Mouse (Mus musculus) c-Kit-positive CD71-positive TER-119-positive erythroid progenitor cells, embryonic 14.5 days (primary cell): ENCODE measurements around the gene Hpgds.

Experiments used
- DNase-seq: peaks from one replicate; pipeline ENCODE4 v3.0.0-alpha.2; 2013; ENCODE audit warnings: low spot score

The Hpgds gene

DNA sequence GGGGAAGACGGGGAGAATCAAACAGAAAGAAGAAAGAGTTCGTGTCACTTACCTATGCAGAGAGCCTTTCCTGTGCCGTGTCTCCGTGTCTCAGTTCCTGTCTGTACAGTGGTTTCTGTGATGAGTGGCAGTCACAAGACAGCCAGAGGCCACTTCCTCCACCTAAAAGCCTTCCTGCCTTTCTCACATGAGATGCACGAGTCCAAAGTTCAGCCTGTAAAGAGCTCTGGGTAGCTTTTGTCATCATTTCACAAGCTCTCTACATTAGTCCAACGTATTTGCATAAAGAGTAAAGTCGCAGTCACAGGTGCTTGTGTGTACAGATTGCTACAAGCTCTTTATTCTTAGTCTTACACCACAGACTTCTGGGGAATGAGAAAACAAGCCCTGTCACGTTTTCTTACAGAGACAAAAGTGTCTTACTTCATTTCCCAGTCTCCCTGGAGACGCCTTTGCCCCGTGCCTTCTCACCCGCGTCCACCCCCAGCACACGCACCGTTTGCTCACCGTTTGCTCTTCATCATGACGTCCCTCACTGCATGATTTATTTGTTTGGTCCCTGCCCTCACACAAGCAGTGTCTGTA lies at the start of gene Hpgds:
TSS of gene Hpgds (minus strand) at position 288 of the 585 bp plus-strand sequence.
- no peak for DNase-seq

DNA sequence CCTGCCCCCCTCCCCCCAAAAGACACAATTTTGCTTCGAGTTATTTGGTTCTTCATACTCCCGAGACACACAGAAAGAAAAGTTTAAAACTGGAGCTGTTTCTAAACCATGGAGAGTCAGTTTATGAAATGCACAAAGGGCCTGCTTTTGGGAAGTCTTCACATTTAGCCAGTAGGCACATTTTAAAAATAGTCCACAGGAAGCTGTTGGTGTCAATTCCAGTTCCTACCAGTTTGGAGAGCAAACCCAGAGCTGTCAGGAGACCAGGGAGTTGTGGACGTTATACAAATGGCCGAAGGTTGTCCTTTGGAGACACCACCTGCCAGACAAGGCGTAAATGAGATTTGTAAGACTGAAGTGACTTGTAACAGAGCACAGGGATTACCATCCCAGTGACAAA lies 20.3 kb upstream of the Hpgds start:
- DNase-seq = no peak

DNA sequence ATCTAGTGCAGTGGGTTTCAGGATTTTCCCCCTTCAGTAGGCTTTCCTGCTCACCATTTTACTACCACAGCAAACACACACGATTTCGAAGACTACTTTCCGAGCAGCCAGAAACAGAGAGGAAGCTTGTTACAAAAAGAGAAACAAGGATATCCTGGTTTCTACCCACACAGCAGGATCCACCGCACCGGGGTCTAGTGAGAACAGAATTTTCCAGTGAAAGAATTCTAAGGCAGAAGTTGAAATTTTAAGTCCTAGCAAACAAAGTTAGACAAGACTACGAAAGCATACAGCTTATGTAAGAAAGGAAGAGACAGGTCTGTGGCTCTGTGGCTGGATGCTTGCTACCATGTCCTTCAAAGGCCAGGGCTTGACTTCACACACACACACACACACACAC lies 19.4 kb upstream of the Hpgds start:
- DNase-seq = no peak

DNA sequence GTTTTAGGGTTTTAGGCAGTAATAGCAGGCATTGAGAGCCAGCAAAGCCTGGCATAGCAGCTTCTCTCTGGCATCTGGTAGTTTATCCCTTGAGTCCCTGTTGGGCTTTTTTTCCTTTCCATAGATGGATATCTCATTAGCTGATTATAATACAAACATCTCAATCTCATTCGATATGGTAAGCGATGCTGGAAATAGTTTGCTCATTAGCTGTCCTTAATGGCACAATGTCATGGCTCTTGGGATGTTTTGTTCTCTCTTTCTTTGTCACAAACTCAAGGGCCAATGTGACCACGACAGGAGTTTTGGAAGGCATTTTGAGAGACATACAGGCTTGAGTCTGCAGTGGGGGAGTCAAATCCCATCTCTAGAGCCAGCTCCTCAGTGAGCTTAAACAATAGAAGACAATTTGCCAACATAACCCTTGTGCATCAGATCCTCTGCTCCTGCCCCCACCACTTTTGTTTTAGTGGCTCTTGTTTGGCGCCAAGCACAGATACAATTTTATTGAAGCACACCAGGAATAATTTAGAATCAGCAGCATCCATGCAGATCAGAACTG lies 14.8 kb upstream of the Hpgds start:
- no peak for DNase-seq

DNA sequence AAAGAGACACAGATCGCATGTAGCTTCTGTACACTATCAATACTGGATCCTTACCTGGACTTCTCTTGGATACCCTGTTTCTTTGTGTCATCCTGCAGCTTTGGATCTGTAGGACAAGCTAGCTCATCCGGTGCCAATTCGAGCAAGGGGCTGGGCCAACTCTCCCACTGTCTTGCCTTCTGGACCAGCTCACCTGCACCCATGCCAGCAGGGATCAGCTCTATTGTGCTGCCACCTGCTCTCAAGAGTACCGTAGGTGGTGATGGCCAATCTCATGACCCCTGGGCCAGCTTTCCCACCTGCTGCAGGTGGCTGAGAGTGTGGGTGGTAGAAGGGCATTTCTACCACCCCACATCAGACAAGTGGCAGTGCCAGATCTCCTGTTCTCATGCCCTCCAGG lies 12.3 kb upstream of the Hpgds start:
- no peak for DNase-seq

DNA sequence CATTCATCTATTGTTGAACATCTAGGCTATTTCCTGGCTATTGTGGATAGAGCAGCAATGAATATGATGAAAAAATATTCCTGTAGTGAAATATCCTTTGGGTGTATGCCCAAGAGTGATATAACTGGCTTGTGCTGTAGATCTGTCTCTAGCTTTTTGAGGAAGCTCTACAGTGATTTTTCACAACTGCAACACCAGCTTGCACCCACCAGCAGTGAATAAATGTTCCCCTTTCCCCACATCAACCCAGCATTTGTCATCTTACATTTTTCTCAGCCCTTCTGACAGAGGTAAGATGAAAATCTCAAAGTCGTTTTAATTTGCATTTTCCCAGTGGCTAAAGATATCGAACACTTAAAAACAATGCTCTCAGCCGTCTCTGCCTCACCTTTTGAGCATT lies 8.9 kb upstream of the Hpgds start:
- no peak for DNase-seq

DNA sequence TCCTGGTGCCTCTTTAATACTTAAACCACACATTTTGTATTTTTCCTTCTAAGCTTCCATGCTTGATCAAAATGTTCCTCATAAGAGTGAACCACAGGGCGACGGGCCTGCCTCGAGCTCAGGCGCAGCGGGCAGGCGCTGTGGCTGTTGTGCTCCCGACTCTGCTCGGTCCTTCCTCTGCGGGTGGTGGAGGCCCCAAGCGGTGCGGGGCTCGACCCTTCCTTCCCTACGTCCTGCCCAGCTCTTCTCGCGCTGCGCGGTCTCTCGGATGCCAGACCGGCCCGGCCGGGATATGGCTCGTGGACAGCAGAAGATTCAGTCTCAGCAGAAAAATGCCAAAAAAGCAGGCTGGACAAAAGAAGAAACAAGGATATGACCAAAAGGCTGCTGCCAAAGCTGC lies 6.0 kb upstream of the Hpgds start:
- no peak for DNase-seq

DNA sequence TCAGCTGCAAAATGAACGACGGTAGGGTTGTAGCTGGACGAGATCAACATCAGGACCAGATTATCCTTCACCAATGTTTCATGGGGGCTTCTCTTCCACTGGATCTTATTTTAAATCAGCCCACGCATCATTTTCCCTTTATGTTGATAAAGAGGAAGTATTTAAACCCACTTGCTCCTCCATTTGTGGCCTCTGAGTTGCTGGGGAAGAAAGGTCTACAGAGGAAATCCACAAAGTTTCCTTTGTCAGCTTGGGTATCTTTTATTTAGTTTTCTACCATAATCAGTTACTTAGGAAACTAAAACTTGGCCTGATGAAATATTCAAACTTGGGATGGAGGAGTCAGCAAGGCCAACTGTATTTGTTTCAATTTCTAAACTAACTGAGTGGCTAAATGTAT lies 1.7 kb upstream of the Hpgds start:
- DNase-seq = no peak

DNA sequence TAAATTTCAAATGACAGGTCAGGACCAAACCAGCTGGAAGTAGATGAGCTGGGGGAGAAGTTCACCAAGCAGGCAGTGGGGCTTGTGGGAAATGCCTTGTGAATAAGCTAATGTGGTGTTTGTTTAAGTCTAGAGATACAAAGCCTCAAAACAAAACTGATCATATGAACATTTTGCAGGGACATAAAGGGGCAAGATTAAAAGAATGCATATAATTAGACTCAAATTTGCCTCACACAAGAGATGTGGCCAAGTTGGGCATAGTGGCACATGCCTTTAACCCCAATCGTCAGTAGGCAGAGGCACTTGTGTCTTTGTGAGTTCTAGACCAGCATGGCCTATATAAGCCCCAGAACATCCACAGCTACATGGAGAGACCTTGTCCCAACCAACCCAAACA lies 2.4 kb downstream of the Hpgds start:
- DNase-seq = no peak

DNA sequence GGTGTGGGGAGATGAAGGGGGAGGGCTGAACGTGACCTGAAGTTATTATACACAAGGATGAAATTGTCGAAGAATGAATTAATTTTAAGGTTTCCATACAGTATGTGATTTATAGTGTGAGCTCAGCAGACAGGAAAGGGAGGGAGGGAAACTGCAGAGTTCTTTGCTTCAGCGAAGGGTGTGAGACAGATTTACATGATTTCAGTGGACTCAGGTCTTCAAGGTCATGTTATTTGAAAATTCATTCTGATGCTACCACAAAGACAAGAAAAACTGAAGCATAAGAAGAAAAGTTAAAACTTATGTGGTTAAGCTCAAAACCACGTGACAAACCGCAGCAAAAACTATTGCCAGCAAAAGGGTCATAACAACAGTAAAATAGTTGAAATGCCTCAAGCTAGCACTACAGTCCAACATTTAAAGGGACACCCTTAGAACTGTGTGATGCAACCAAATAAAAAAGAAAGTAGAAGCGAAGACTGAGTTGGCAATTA lies 3.9 kb downstream of the Hpgds start:
- DNase-seq = no peak

DNA sequence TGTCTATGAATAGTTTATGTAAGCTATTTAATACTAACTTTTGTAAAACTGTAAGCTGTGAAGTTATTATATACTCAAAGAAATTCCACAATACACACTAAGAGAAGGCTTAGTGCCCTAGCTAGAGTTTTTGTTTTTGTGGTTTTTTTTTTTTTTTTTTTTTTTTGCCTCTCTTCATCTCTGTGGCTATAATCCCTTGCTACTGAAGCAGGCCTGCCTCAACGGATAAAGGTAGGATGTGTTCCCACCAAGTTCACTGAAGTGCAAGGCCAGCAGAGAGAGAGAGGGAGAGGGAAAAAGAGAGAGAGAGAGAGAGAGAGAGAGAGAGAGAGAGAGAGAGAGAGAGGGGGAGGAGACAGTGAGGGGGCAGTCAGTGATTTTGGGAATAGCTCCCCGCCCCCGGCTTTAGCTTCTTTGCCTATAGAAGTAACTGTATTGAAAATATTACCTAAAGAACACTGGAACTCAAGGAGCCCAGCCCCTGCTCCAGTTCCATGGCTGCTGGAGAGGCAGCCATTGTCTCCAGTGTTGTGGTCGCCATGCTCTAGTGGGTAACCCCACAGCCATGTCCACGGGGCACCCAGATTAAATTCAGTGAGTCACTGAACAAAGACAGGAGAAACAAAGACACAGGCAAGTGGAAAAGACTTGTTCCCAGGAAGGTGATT lies 4.5 kb downstream of the Hpgds start:
- no peak for DNase-seq

DNA sequence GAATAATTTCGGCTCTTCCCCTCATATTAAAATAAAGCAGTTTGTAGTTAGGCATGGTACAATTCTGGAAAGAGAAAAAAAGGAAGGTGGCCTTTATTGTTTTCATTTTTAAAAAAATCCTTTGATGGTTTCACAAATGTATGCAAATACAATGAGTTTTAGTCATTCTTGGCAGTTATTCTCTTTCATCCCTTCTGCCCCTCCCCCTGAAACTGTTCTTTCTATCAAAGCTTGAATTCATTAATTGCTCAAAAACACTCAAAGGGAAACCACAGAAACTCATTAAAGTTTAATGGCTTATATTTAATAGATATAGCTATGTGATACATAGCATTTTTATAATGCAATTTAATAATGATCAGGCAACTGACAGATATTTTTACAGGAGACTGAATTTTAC lies 6.5 kb downstream of the Hpgds start:
- no peak for DNase-seq

DNA sequence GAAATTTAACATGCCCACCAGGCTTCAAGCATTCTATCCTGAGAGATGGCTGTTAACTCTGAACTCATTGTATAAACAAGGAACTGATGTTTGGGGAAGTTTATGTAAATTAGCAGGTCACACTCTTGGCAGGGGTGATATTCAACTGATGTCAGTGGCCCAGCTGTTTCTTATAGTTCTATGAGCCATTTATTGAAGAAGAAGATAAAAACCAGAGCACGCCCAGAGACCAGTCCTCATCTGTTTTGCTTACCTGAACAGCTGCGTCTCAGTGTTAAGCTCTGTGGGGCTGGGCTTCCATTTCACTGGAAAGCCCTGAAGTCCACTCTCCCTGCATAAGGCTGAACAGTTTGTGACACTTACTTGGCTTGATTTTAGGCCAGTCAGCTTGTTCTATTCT lies 6.9 kb downstream of the Hpgds start:
- DNase-seq = no peak

DNA sequence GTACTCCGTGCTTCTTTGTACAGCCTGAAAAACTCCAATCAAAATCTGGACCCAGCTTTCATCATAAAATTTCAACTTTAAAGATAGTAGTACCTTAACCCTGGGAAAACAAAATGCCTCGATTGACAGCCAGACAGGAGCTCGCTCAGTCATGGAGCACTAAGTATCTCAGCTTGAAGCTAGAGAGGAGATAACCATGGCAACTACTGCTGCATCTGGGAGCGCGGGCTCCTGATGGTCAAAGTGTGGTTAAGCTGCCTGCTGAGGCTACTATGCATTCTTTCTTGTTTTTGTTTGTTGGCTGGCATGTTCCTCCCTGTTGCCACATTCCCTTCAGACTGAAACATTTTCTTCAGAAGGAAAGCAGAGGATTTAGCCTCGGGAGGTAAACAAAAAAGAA lies 12.3 kb downstream of the Hpgds start:
- DNase-seq = no peak

DNA sequence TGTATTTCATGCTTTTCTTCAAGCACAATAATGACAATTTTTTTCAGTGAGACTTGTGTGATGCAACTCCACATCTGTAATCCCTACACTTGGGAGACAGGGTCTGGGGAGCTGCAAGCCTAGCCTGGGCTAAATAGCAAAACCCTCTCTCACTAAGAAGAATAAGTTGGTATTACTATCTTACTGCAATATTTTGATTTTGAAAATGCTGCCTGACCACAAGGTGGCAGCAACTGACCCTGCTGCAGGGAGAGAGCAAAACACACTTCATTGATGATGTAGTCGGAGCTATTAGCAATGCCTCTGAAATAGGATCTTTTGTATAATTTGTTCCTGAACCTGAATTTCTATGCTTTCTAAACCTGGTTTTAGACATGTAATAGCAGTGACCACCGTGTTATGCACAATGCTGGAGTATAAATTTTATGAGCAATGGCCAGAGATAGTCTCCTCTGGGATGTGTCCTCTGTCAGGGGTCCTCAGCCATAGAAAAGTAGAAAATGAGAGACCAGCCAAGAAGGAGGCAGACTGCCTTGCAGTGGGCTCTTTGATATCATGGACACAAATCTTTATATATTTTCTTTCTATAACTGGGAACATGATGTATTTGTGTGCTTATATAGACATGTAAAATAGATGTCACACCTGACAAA lies 18.5 kb downstream of the Hpgds start:
- peak; percentile 12 for DNase-seq

DNA sequence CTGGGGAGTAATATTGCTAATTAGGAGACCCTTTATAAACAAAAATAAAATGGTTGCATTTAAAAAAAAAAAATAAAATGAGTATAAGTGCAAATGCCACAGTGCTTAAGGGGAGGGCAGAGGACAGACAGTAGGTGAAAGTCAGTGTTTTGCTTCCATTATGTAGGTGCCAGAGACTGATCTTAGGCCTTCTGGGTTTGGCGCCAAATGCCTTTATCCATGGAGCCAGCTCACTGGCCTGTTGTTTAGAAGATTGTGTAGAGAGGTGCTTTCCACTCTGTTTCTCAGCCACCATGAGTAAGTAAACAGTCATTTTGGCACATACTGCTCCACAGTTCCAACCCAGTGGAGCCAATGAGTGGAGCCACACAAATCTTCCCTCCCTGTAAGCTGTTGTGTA lies 27.2 kb downstream of the Hpgds start:
- no peak for DNase-seq

DNA sequence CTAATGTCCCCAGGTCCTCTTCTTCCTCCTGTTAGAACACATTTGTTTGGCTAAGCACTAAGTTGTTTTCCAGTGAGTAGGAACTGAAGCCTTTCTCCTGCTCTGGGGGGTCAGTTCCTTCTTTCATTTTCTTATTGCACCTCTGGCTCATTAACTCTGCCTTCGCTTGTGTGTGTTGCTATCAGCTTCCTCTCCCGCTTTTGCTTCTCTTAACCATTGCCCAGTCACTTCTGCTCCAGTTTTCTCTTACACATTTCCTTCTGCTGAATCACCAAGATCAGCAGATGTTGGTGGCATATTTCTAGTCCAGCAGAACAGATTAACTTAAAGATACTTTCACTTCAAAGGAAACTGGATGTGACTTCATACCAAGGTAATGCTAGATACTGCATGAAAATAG lies 29.8 kb downstream of the Hpgds start:
- DNase-seq = no peak

DNA sequence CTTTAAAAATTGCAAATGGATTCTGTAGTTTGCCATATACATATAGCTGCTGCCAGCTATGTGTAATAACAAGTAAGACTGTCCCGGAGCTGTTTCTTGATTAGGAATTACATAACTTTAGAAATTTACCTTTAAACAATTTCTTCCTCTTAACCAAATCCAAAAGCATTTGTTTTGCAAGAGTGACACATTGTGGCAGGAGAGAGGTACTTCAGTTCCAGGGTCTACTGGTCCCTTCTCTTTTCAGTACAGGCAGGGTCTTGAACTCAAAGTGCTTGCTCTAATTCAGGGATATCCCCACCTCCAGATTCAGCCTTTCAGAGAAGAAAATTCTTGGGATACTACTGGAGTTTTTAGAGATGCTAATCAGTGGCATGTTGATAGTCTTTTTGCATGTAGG lies 65.6 kb downstream of the Hpgds start:
- peak; percentile 3 for DNase-seq

DNA sequence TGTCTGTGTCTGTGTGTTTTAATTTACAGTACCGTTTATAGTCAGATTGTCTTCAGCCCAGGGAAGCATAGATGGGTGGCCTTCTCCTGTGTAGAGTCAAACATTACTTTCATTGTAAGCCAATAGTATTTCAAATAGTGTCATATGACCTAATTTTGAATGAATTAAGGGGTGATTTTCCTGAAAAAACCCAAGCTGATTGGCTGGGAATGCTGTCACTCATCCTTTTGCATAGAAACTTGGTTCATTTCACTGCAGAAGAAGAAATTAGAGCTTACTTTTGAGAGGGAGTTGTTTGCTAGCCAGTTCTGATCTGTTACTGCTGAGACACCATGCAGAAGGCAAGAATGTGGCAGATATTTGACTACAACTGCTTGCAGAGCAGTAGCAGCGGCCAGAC lies 69.5 kb downstream of the Hpgds start:
- no peak for DNase-seq
